Mouse (Mus musculus): ENCODE data around the gene Fhad1. TPM values are rescaled to one million over a fixed set of nuclear protein-coding genes. Genes with fewer than 3 reads are reported as not detected.
A peak's percentile ranks its signal among the peaks of the same experiment; 100 is the strongest.

The Fhad1 gene
- total and polyA plus RNA-seq, 2 experiments from 2014 or later, result 5.6 to 7.2 TPM

- no peak for DNase-seq (ENCODE audit: low spot score)
- Histone ChIP-seq H3K36me3 (ENCODE audit: insufficient read depth, low read length) (no peaks in the 10 kb centered on the region), H3K4me1 (ENCODE audit: insufficient read depth, low read length) (no peaks in the 10 kb centered on the region), H3K9me3 (ENCODE audit: low read length) (no peaks in the 10 kb centered on the region), H3K4me2 (ENCODE audit: low read depth, low read length, poor library complexity, severe bottlenecking) (no peak overlapping the region), H3K27ac (ENCODE audit: low read depth, low read length) (no peak overlapping the region), H3K4me3 (ENCODE audit: low read depth, low read length) (no peak overlapping the region), H3K9ac (replicated peaks; ENCODE audit: low read length, poor library complexity, severe bottlenecking) (no peak overlapping the region), H3K27me3 (ENCODE audit: insufficient read depth, low read length) (no peaks in the 10 kb centered on the region)
- no peak for ATAC-seq (ENCODE audit: low FRiP score)
- WGBS, result 60% methylated on average over 6 of the region's 6 CpGs
- no peak for TF ChIP-seq CTCF (IDR thresholded peaks at IDR 0.05)
These were observed 61.0 kb downstream of the Fhad1 start for GRCm38 (mm10) chr4:141953859-141954258.

DNA sequence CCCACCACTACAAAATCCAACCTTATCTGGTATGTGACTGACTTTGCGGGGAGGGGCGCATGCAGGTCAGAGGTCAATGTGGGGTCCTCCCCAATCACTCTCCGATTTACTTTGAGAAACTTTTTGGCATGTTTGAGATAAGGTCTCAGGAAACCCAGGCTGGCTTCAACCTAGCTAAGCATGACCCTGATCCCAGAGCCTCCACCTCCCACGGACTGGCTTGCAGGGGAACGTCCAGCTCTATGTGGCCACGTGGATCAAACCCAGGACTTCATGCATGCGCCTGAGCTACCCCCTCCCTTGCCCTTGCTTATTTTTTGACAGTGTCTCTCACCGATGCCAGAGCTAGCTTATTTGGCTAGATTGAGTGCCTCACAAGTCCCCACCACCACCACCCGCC, 61.6 kb downstream of the Fhad1 start:
- Histone ChIP-seq H3K4me3 (ENCODE audit: low read depth, low read length) (no peak overlapping the region), H3K27me3 (ENCODE audit: insufficient read depth, low read length) (no peaks in the 10 kb centered on the region), H3K27ac (ENCODE audit: low read depth, low read length) (no peak overlapping the region), H3K4me1 (ENCODE audit: insufficient read depth, low read length) (no peaks in the 10 kb centered on the region), H3K36me3 (ENCODE audit: insufficient read depth, low read length) (no peaks in the 10 kb centered on the region), H3K4me2 (ENCODE audit: low read depth, low read length, poor library complexity, severe bottlenecking) (no peak overlapping the region), H3K9me3 (ENCODE audit: low read length) (no peaks in the 10 kb centered on the region), H3K9ac (replicated peaks; ENCODE audit: low read length, poor library complexity, severe bottlenecking) (no peak overlapping the region)
- no peak for TF ChIP-seq CTCF (IDR thresholded peaks at IDR 0.05)
- DNase-seq (ENCODE audit: low spot score) (no peak), ATAC-seq (ENCODE audit: low FRiP score) (no peak)
- 78% methylated on average over 9 of the region's 9 CpGs for WGBS

DNA sequence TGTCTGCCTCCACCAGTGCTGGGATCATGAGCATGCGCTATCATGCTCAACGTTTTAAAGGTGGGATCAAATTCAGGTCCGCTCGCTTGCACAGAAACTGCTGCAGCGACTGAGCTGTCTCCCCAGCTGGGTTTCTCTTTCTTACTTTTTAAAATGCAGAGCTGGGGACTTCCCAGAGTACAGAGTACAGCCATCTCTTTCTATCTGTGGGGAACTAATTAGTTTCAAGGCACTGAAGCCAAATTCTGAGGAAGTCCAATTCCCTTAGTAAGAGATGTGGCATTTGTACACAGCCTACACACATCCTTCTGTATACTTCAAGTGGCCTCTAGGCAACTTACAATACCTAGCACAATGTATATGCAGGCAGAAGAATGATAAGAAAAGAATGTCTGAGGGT, 62.1 kb downstream of the Fhad1 start:
- H3K4me1 ChIP-seq (ENCODE audit: insufficient read depth, low read length), result no peaks in the 10 kb centered on the region
- 49% methylated on average over 5 of the region's 5 CpGs for WGBS
- no peaks in the 10 kb centered on the region for H3K9me3 ChIP-seq (ENCODE audit: low read length)
- H3K4me2 ChIP-seq (ENCODE audit: low read depth, low read length, poor library complexity, severe bottlenecking), result no peak overlapping the region
- H3K27ac ChIP-seq (ENCODE audit: low read depth, low read length), result 0 out of 2 replicates have a peak overlapping the region, but pooled peaks have one; percentile 19
- H3K4me3 ChIP-seq (ENCODE audit: low read depth, low read length), result no peak overlapping the region
- H3K27me3 ChIP-seq (ENCODE audit: insufficient read depth, low read length), result no peaks in the 10 kb centered on the region
- DNase-seq (ENCODE audit: low spot score), result no peak
- H3K36me3 ChIP-seq (ENCODE audit: insufficient read depth, low read length), result no peaks in the 10 kb centered on the region
- H3K9ac ChIP-seq (replicated peaks; ENCODE audit: low read length, poor library complexity, severe bottlenecking), result no peak overlapping the region
- ATAC-seq (ENCODE audit: low FRiP score), result no peak
- no peak for TF ChIP-seq CTCF (IDR thresholded peaks at IDR 0.05)

GRCm38 (mm10) chr4:141952114-141952513, 62.8 kb downstream of the Fhad1 start:
- DNase-seq (ENCODE audit: low spot score), result no peak
- H3K27ac ChIP-seq (ENCODE audit: low read depth, low read length), result 0 out of 2 replicates have a peak overlapping the region, but pooled peaks have one; percentile 19
- ATAC-seq (ENCODE audit: low FRiP score), result no peak

DNA sequence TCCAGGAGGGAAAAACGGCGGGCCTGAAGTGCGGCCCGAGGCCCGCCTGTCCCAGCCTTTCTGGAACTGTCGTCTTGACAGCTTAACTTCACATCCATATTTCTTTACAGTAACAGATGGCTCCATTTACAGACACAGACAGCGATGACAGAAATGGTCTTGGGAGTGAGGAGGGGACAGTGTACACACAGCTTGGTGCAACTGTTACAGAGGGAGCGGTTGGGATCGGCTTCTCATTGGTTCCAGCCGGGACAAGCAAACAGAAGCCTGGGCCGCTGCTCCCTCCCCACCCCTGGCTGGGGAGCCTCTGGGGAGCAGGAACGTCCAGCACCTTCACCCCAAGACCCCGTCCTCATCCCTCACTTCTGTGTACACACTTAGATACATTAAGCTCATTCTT, 65.4 kb downstream of the Fhad1 start:
- Histone ChIP-seq H3K4me1 (ENCODE audit: insufficient read depth, low read length) (no peaks in the 10 kb centered on the region), H3K9me3 (ENCODE audit: low read length) (no peaks in the 10 kb centered on the region), H3K4me2 (ENCODE audit: low read depth, low read length, poor library complexity, severe bottlenecking) (no peak overlapping the region), H3K27me3 (ENCODE audit: insufficient read depth, low read length) (no peaks in the 10 kb centered on the region), H3K36me3 (ENCODE audit: insufficient read depth, low read length) (no peaks in the 10 kb centered on the region), H3K9ac (replicated peaks; ENCODE audit: low read length, poor library complexity, severe bottlenecking) (no peak overlapping the region), H3K27ac (ENCODE audit: low read depth, low read length) (no peak overlapping the region), H3K4me3 (ENCODE audit: low read depth, low read length) (no peak overlapping the region)
- 70% methylated on average over 13 of the region's 13 CpGs for WGBS
- TF ChIP-seq CTCF (IDR thresholded peaks at IDR 0.05), result no peak
- ATAC-seq (ENCODE audit: low FRiP score) (no peak), DNase-seq (ENCODE audit: low spot score) (no peak)

More at GRCm38 (mm10) chr4:141952114-141952513, 62.8 kb downstream of the Fhad1 start:
- H3K9me3 ChIP-seq (ENCODE audit: low read length), result no peaks in the 10 kb centered on the region
- TF ChIP-seq CTCF (IDR thresholded peaks at IDR 0.05), result no peak
- no peaks in the 10 kb centered on the region for H3K27me3 ChIP-seq (ENCODE audit: insufficient read depth, low read length)
- H3K36me3 ChIP-seq (ENCODE audit: insufficient read depth, low read length), result no peaks in the 10 kb centered on the region
- no peak overlapping the region for H3K4me3 ChIP-seq (ENCODE audit: low read depth, low read length)
- WGBS, result 58% methylated on average over 17 of the region's 17 CpGs
- no peak overlapping the region for H3K4me2 ChIP-seq (ENCODE audit: low read depth, low read length, poor library complexity, severe bottlenecking)
- H3K4me1 ChIP-seq (ENCODE audit: insufficient read depth, low read length), result no peaks in the 10 kb centered on the region
- no peak overlapping the region for H3K9ac ChIP-seq (replicated peaks; ENCODE audit: low read length, poor library complexity, severe bottlenecking)

GRCm38 (mm10) chr4:141948822-141949221, 66.1 kb downstream of the Fhad1 start:
- Histone ChIP-seq H3K4me2 (ENCODE audit: low read depth, low read length, poor library complexity, severe bottlenecking) (no peak overlapping the region), H3K36me3 (ENCODE audit: insufficient read depth, low read length) (no peaks in the 10 kb centered on the region), H3K27me3 (ENCODE audit: insufficient read depth, low read length) (no peaks in the 10 kb centered on the region), H3K9ac (replicated peaks; ENCODE audit: low read length, poor library complexity, severe bottlenecking) (no peak overlapping the region), H3K27ac (ENCODE audit: low read depth, low read length) (no peak overlapping the region), H3K4me1 (ENCODE audit: insufficient read depth, low read length) (no peaks in the 10 kb centered on the region), H3K4me3 (ENCODE audit: low read depth, low read length) (no peak overlapping the region), H3K9me3 (ENCODE audit: low read length) (no peaks in the 10 kb centered on the region)
- DNase-seq (ENCODE audit: low spot score), result no peak
- ATAC-seq (ENCODE audit: low FRiP score), result no peak
- WGBS, result 86% methylated on average over 3 of the region's 3 CpGs
- 0 out of 2 replicates have a peak, but pooled peaks have one; percentile 3 for TF ChIP-seq CTCF (IDR thresholded peaks at IDR 0.05)

Data from midbrain, postnatal 0 days (tissue).